Mouse (Mus musculus) forebrain, embryonic 12.5 days (tissue): ENCODE data around the gene Igfl3. TPM values are rescaled to one million over a fixed set of nuclear protein-coding genes. Genes with fewer than 3 reads are reported as not detected.

Source experiments
- ATAC-seq: fragments of 200-750 bp; cut with Nextera tagmentation; 2 replicates; pipeline ENCODE4 v1.8.0; 2017; ENCODE audit warnings: moderate TSS enrichment; ENCODE audit not compliant: low FRiP score
- H3K27ac ChIP-seq: fragments of 300-500 bp; sonication (generic); 2 replicates; pipeline ENCODE4 v1.5.1; 2016; ENCODE audit warnings: mild to moderate bottlenecking
- H3K27me3 ChIP-seq: fragments of 300-500 bp; sonication (generic); 2 replicates; pipeline ENCODE4 v1.6.1; 2016; ENCODE audit warnings: mild to moderate bottlenecking
- H3K36me3 ChIP-seq: fragments of 300-500 bp; sonication (generic); replicated peaks from 2 replicates; pipeline ENCODE4 v1.6.1; 2016; ENCODE audit warnings: mild to moderate bottlenecking
- H3K4me1 ChIP-seq: fragments of 300-500 bp; sonication (generic); 2 replicates; pipeline ENCODE4 v1.6.1; 2016
- H3K4me2 ChIP-seq: fragments of 300-500 bp; sonication (generic); 2 replicates; pipeline ENCODE4 v1.6.1; 2016; ENCODE audit warnings: mild to moderate bottlenecking, moderate library complexity
- H3K4me3 ChIP-seq: fragments of 300-500 bp; sonication (generic); replicated peaks from 2 replicates; pipeline ENCODE4 v1.5.1; 2016; ENCODE audit warnings: mild to moderate bottlenecking
- H3K9ac ChIP-seq: fragments of 300-500 bp; sonication (generic); 2 replicates; pipeline ENCODE4 v1.6.1; 2016; ENCODE audit warnings: mild to moderate bottlenecking
- H3K9me3 ChIP-seq: fragments of 300-500 bp; sonication (generic); 2 replicates; pipeline ENCODE4 v1.6.1; 2016
- whole genome bisulfite sequencing: fragments of 180-500 bp; shearing (Covaris S2); methylation state at CpG from one replicate; pipeline ENCODE4 v1.1.7; 2016; 5-methylcytosine and 5-hydroxymethylcytosine counted together
- polyA plus RNA-seq: library from polyadenylated mRNA; unstranded; fragments of >200 nt; fragmentation: Nextera tagmentation; extraction: Ambion mirVana; gene quantifications from 2 replicates; pipeline ENCODE4 v1.2.1, GENCODE M21; 2016

Gene Igfl3
- polyA plus RNA-seq: not detected in 2 replicates

GRCm38 (mm10) chr7:18176194-18176593 is at the start of gene Igfl3:
Gene Igfl3, plus strand, starts transcription at chr7:18176494.
- ATAC-seq: no peak
- no peak within 1 kb of the TSS for H3K4me2 ChIP-seq
- no peaks in the 10 kb centered on the region for H3K36me3 ChIP-seq
- no peak within 1 kb of the TSS for H3K27ac ChIP-seq
- no peak within 1 kb of the TSS for H3K9ac ChIP-seq
- no peaks in the 10 kb centered on the region for H3K27me3 ChIP-seq
- H3K4me3 ChIP-seq: no peak within 1 kb of the TSS
- H3K9me3 ChIP-seq: peaks cover 15% of the 10 kb centered on the region; the same call in 1 of the 2 replicates
- H3K4me1 ChIP-seq: no peaks in the 10 kb centered on the region

DNA sequence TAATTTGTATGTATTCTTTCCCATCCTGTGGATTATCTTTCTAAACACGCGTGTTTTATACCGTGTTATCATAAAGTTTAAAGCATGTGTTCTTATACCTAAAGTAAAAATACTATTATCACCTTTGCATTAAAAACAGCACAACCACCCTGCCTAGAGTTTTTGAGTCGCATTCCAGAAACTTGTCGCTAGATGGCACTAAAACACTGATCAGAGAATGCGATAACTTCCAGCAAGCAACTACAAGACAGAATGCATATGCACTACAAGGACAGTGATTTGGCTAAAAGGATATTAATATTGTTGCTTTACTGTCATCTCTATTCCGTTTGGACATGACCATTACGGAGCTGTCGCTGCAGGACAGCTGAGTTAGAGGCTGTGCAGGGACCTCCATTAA is 34.6 kb downstream of the Igfl3 start:
- H3K27me3 ChIP-seq: no peaks in the 10 kb centered on the region
- WGBS: 10% methylated on average over 9 of the region's 9 CpGs
- no peaks in the 10 kb centered on the region for H3K4me1 ChIP-seq
- no peaks in the 10 kb centered on the region for H3K36me3 ChIP-seq
- ATAC-seq: no peak
- H3K27ac ChIP-seq: no peak overlapping the region
- no peak overlapping the region for H3K4me3 ChIP-seq
- H3K4me2 ChIP-seq: no peak overlapping the region
- H3K9ac ChIP-seq: no peak overlapping the region
- H3K9me3 ChIP-seq: no peaks in the 10 kb centered on the region

DNA sequence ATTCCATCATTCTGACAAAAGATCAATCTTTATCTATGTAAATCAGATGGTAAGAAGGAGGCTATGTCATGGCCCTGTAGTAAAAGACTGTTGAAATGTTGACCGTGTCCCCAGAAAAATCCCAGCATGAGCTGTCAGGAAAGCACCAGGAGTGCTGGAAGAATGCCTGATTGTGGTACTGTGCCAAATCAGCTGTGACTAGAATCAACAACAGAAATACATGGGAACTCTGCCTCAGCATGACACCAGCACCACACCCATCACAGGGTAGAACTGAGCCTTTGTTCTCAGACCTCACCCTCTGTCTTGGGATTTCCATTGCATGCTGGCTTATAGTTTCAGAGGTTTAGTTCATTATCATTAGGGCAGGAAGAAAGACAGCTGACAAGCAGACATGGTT is 38.4 kb downstream of the Igfl3 start:
- no peak overlapping the region for H3K4me2 ChIP-seq
- no peaks in the 10 kb centered on the region for H3K4me1 ChIP-seq
- no peaks in the 10 kb centered on the region for H3K27me3 ChIP-seq
- no peak for ATAC-seq
- no peak overlapping the region for H3K4me3 ChIP-seq
- no peak overlapping the region for H3K9ac ChIP-seq
- H3K27ac ChIP-seq: no peak overlapping the region
- H3K36me3 ChIP-seq: no peaks in the 10 kb centered on the region
- WGBS: 66% methylated on average over 1 of the region's 1 CpGs
- peaks cover 4% of the 10 kb centered on the region; the same call in 1 of the 2 replicates for H3K9me3 ChIP-seq

Other genes starting within 250 kb of the Igfl3 start
- not detected in 2 replicates for gene Ceacam11, start 204.4 kb upstream of the Igfl3 start, polyA plus RNA-seq
- not detected in 2 replicates for gene Ceacam13, start 166.6 kb upstream of the Igfl3 start, polyA plus RNA-seq
- not detected in 2 replicates for gene Ceacam12, start 110.6 kb upstream of the Igfl3 start, polyA plus RNA-seq
- gene Mill1, start 68.9 kb downstream of the Igfl3 start, polyA plus RNA-seq: not detected in 2 replicates
- not detected in 2 replicates for gene Psg18, start 178.5 kb downstream of the Igfl3 start, polyA plus RNA-seq